Mouse (Mus musculus) embryonic facial prominence, embryonic 14.5 days (tissue): ENCODE measurements at regions not wholly inside any gene's neighbourhood (a gene's known extent, or its start where the extent isn't known, plus 50 kb on each side); places are given as distances from the start of the nearest gene placed in this dataset.

Experiments
- ATAC-seq: fragments of 200-750 bp; cut with Nextera tagmentation; 2 replicates; pipeline ENCODE4 v1.8.0; 2017; ENCODE audit warnings: low read depth, moderate number of reproducible peaks, moderate TSS enrichment
- DNase-seq: peaks from one replicate; pipeline ENCODE4 v3.0.0-alpha.2; 2015; ENCODE audit warnings: low spot score
- H3K27ac ChIP-seq: fragments of 300-500 bp; sonication (generic); replicated peaks from 2 replicates; pipeline ENCODE4 v1.5.1; 2014; ENCODE audit warnings: low read depth, mild to moderate bottlenecking, low read length, moderate library complexity
- H3K27me3 ChIP-seq: fragments of 300-500 bp; sonication (generic); replicated peaks from 2 replicates; pipeline ENCODE4 v1.6.1; 2014; ENCODE audit warnings: low read length; ENCODE audit not compliant: control insufficient read depth, insufficient read depth
- H3K36me3 ChIP-seq: fragments of 300-500 bp; sonication (generic); 2 replicates; pipeline ENCODE4 v1.6.1; 2014; ENCODE audit warnings: low read length, mixed read lengths; ENCODE audit not compliant: control insufficient read depth, insufficient read depth
- H3K4me1 ChIP-seq: fragments of 300-500 bp; sonication (generic); 2 replicates; pipeline ENCODE4 v1.6.1; 2014; ENCODE audit warnings: antibody characterized with exemption, low read length; ENCODE audit not compliant: control insufficient read depth, insufficient read depth
- H3K4me2 ChIP-seq: fragments of 300-500 bp; sonication (generic); 2 replicates; pipeline ENCODE4 v1.6.1; 2014; ENCODE audit warnings: low read depth, mild to moderate bottlenecking, low read length, moderate library complexity, mixed read lengths
- H3K4me3 ChIP-seq: fragments of 300-500 bp; sonication (generic); 2 replicates; pipeline ENCODE4 v1.5.1; 2014; ENCODE audit warnings: low read depth, mild to moderate bottlenecking, low read length
- H3K9ac ChIP-seq: fragments of 300-500 bp; sonication (generic); 2 replicates; pipeline ENCODE4 v1.6.1; 2014; ENCODE audit warnings: low read depth, mild to moderate bottlenecking, low read length, moderate library complexity, mixed read lengths
- H3K9me3 ChIP-seq: fragments of 300-500 bp; sonication (generic); 2 replicates; pipeline ENCODE4 v1.6.1; 2016; ENCODE audit warnings: low read length; ENCODE audit not compliant: control insufficient read depth
- WGBS: fragments of 180-500 bp; shearing (Covaris S2); extraction: QIAGEN DNeasy Blood & Tissue Kit; methylation state at CpG from one replicate; pipeline ENCODE4 v1.1.7; 2014; 5-methylcytosine and 5-hydroxymethylcytosine counted together

DNA sequence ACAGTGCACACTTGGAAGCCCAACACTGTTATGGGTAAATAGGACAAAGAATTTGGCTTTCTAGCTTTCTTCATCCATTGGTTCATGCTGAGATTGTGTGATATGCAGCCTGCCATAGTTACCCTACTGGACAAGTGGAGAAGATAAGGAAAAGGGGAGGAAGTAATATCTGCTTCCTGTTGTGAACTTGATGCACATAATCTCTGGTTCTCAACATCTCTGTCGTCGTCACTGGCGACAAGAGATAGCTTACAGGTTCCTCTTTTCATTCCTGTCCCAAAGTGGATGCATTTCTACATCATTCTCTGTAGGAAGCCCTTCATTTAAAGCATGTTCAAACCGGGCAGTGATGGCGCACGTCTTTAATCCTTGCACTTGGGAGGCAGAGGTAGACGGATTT lies 491.4 kb upstream of the Gm765 start:
- Histone ChIP-seq H3K9ac (no peak overlapping the region), H3K4me1 (no peaks in the 10 kb centered on the region), H3K27me3 (no peaks in the 10 kb centered on the region), H3K27ac (no peak overlapping the region), H3K9me3 (no peaks in the 10 kb centered on the region), H3K4me3 (no peak overlapping the region), H3K4me2 (no peak overlapping the region), H3K36me3 (no peaks in the 10 kb centered on the region)
- DNase-seq (no peak), ATAC-seq (no peak)
- 86% methylated on average over 7 of the region's 7 CpGs for WGBS

DNA sequence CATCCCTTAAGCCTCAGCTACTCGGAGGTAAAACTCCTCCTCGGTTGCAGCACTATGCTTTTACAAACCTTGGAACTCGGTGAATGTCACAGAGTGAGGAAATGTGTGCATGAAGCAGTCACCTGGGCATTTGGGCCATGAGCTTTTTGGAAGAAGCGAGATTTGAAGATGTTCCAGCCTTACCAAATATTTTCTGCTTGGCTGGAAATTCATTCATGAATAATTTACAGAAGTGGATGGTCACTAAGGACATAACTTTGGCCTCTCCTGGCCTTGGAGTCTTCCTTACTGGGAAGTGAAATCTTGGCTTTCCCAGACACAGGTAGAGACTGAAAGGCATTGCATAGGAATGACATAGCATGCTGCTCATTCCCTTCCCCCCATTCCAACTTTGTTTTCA lies 487.6 kb upstream of the Gm765 start:
- no peak for DNase-seq
- WGBS, result 45% methylated on average over 4 of the region's 4 CpGs
- Histone ChIP-seq H3K9me3 (no peaks in the 10 kb centered on the region), H3K36me3 (no peaks in the 10 kb centered on the region), H3K4me1 (no peaks in the 10 kb centered on the region), H3K4me3 (no peak overlapping the region), H3K9ac (no peak overlapping the region), H3K27me3 (no peaks in the 10 kb centered on the region), H3K27ac (no peak overlapping the region), H3K4me2 (no peak overlapping the region)
- ATAC-seq, result no peak

GRCm38 (mm10) chr6:98808046-98808445 lies 465.5 kb upstream of the Gm765 start:
- DNase-seq, result no peak
- no peak for ATAC-seq
- Histone ChIP-seq H3K4me3 (no peak overlapping the region), H3K4me1 (no peaks in the 10 kb centered on the region), H3K27ac (no peak overlapping the region), H3K27me3 (no peaks in the 10 kb centered on the region), H3K4me2 (no peak overlapping the region), H3K9me3 (no peaks in the 10 kb centered on the region), H3K9ac (no peak overlapping the region), H3K36me3 (no peaks in the 10 kb centered on the region)
- 87% methylated on average over 1 of the region's 1 CpGs for WGBS

DNA sequence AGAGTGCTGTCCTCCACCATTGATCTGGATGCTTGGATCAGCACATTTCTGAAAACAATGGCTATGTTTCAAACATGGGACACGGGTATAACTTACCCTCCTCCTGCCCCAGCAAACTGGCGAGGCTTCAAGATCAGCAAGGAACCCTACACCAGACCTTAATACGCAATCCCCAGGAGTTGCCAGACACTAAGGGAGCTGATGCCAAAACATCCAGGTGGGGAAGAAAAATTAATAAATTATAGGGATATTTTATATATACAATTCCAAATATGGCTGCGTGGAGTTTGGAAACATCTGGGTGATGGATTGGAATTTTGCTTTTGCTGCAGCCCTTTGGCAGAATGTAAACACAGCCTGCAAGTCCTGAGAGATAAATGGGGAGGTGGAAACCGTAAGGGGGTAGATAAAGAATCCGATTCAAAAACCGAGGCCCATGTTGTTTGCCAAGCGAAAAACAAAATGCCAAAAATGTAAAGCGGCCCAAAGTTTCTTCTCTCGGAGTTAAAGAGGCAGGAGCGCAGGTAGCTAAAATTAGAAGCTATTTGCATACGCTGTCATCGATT lies 460.9 kb upstream of the Gm765 start:
- WGBS, result 62% methylated on average over 13 of the region's 13 CpGs
- peak; percentile 44; the same call in 1 of the 2 replicates for ATAC-seq

DNA sequence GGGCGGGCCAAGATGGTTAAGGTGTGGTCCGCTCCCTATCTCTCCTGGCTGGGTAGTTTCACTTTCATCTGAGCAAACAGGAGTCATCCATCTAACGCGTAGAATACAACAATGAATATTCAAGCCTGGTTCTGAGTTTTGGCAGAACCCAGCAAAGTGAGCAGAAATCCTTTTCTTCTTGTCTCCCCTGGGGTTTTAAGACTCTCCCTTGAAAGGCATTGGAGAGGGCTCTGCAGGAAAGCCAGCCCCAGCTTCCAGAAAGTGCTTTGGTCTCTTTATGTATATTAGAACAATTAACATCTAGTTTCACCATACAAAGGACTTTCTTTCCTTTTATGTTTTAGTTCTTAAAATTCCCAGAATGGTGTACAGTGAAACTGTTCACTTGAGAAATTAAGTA lies 458.5 kb upstream of the Gm765 start:
- H3K9ac ChIP-seq, result no peak overlapping the region
- H3K36me3 ChIP-seq, result no peaks in the 10 kb centered on the region
- 0 out of 2 replicates have a peak, but pooled peaks cover 5% of the 10 kb centered on the region for H3K4me1 ChIP-seq
- no peaks in the 10 kb centered on the region for H3K27me3 ChIP-seq
- no peaks in the 10 kb centered on the region for H3K9me3 ChIP-seq
- DNase-seq, result no peak
- H3K4me2 ChIP-seq, result no peak overlapping the region
- no peak overlapping the region for H3K4me3 ChIP-seq
- ATAC-seq, result no peak
- no peak overlapping the region for H3K27ac ChIP-seq
- 87% methylated on average over 4 of the region's 4 CpGs for WGBS

More for the DNA sequence above, 460.9 kb upstream of the Gm765 start:
- Histone ChIP-seq H3K4me1 (no peaks in the 10 kb centered on the region), H3K9ac (no peak overlapping the region), H3K4me3 (no peak overlapping the region), H3K4me2 (no peak overlapping the region), H3K9me3 (no peaks in the 10 kb centered on the region), H3K27ac (no peak overlapping the region), H3K36me3 (no peaks in the 10 kb centered on the region), H3K27me3 (no peaks in the 10 kb centered on the region)
- DNase-seq, result peak; percentile 58

GRCm38 (mm10) chr6:98800040-98800439 lies 457.5 kb upstream of the Gm765 start:
- Histone ChIP-seq H3K4me3 (no peak overlapping the region), H3K4me1 (0 out of 2 replicates have a peak, but pooled peaks cover 5% of the 10 kb centered on the region), H3K9me3 (no peaks in the 10 kb centered on the region), H3K36me3 (no peaks in the 10 kb centered on the region), H3K9ac (no peak overlapping the region), H3K27ac (no peak overlapping the region), H3K4me2 (no peak overlapping the region), H3K27me3 (no peaks in the 10 kb centered on the region)
- DNase-seq, result no peak
- 52% methylated on average over 8 of the region's 8 CpGs for WGBS
- no peak for ATAC-seq

DNA sequence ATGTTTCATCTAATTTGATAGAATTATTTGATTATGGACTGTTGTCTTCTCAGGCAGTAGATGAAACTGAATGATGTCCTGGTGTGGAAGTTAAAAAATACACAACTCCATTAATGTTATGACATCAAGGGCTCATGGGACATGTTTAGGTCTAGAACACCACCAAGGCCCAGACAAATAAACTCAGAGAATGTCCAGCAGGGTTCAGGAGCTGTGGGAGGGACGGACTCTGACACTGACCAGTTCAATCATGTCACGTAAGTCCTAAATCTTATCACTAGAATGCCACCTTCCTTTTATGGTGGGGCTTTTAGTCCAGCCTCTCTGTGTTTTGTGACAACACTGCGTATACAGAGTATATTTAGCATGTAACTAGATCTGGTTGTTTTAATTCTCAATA lies 455.2 kb upstream of the Gm765 start:
- Histone ChIP-seq H3K27ac (no peak overlapping the region), H3K9me3 (no peaks in the 10 kb centered on the region), H3K36me3 (no peaks in the 10 kb centered on the region), H3K4me2 (no peak overlapping the region), H3K27me3 (no peaks in the 10 kb centered on the region), H3K4me1 (0 out of 2 replicates have a peak, but pooled peaks cover 5% of the 10 kb centered on the region), H3K4me3 (no peak overlapping the region), H3K9ac (no peak overlapping the region)
- 83% methylated on average over 3 of the region's 3 CpGs for WGBS
- DNase-seq (no peak), ATAC-seq (no peak)

GRCm38 (mm10) chr6:98797373-98797772 lies 454.8 kb upstream of the Gm765 start:
- ATAC-seq, result no peak
- Histone ChIP-seq H3K4me1 (0 out of 2 replicates have a peak, but pooled peaks cover 5% of the 10 kb centered on the region), H3K36me3 (no peaks in the 10 kb centered on the region), H3K4me3 (no peak overlapping the region), H3K27me3 (no peaks in the 10 kb centered on the region), H3K9me3 (no peaks in the 10 kb centered on the region), H3K9ac (no peak overlapping the region), H3K27ac (no peak overlapping the region), H3K4me2 (no peak overlapping the region)
- DNase-seq, result peak; percentile 67
- 54% methylated on average over 6 of the region's 6 CpGs for WGBS

GRCm38 (mm10) chr6:98796666-98797065 lies 454.1 kb upstream of the Gm765 start:
- 0 out of 2 replicates have a peak, but pooled peaks cover 5% of the 10 kb centered on the region for H3K4me1 ChIP-seq
- ATAC-seq (no peak), DNase-seq (no peak)
- H3K9ac ChIP-seq, result no peak overlapping the region
- no peaks in the 10 kb centered on the region for H3K27me3 ChIP-seq
- H3K4me2 ChIP-seq, result no peak overlapping the region
- no peaks in the 10 kb centered on the region for H3K9me3 ChIP-seq
- 53% methylated on average over 4 of the region's 4 CpGs for WGBS
- H3K4me3 ChIP-seq, result no peak overlapping the region
- no peaks in the 10 kb centered on the region for H3K36me3 ChIP-seq
- H3K27ac ChIP-seq, result no peak overlapping the region
